Mouse (Mus musculus) brain, adult 2 months (tissue): ENCODE results near the gene Matk.
A peak's percentile ranks its signal among the peaks of the same experiment; 100 is the strongest.

Experiments used
- DNase-seq: peaks from one replicate; pipeline ENCODE4 v3.0.0; 2011; ENCODE audit warnings: low read depth, low spot score

The Matk gene

GRCm38 (mm10) chr10:81303761-81304160 is 51.0 kb downstream of the Matk start:
- DNase-seq: no peak

- peak; percentile 80 for DNase-seq
These were observed 52.0 kb downstream of the Matk start for GRCm38 (mm10) chr10:81304597-81305238.

GRCm38 (mm10) chr10:81305663-81306062 is 52.9 kb downstream of the Matk start:
- peak; percentile 77 for DNase-seq

- no peak for DNase-seq
These were observed 53.5 kb downstream of the Matk start for GRCm38 (mm10) chr10:81306173-81306668.

- peak; percentile 78 for DNase-seq
These were observed 54.3 kb downstream of the Matk start for GRCm38 (mm10) chr10:81306837-81307682.

GRCm38 (mm10) chr10:81309571-81309970 is 56.8 kb downstream of the Matk start:
- no peak for DNase-seq
